Mouse (Mus musculus) stomach, embryonic 16.5 days (tissue): Measurements from ENCODE around the gene Dapp1. TPM values are rescaled to one million over a fixed set of nuclear protein-coding genes. Genes with fewer than 3 reads are reported as not detected.
A peak's percentile ranks its signal among the peaks of the same experiment; 100 is the strongest.

Experiments used
- ATAC-seq: fragments of 200-750 bp; cut with Nextera tagmentation; 2 replicates; pipeline ENCODE4 v1.8.0; 2017; ENCODE audit warnings: moderate number of reproducible peaks, moderate TSS enrichment; ENCODE audit not compliant: insufficient read depth, low FRiP score
- H3K27ac ChIP-seq: fragments of 300-500 bp; sonication (generic); 2 replicates; pipeline ENCODE4 v1.5.1; 2014; ENCODE audit warnings: low read length
- H3K27me3 ChIP-seq: fragments of 300-500 bp; sonication (generic); 2 replicates; pipeline ENCODE4 v1.6.1; 2014; ENCODE audit warnings: low read length, control low read depth, mixed read lengths; ENCODE audit not compliant: control insufficient read depth, insufficient read depth
- H3K36me3 ChIP-seq: fragments of 300-500 bp; sonication (generic); 2 replicates; pipeline ENCODE4 v1.6.1; 2014; ENCODE audit warnings: low read length; ENCODE audit not compliant: control insufficient read depth, insufficient read depth
- H3K4me1 ChIP-seq: fragments of 300-500 bp; sonication (generic); 2 replicates; pipeline ENCODE4 v1.6.1; 2014; ENCODE audit warnings: low read length, control low read depth, mixed read lengths; ENCODE audit not compliant: control insufficient read depth, insufficient read depth
- H3K4me2 ChIP-seq: fragments of 300-500 bp; sonication (generic); 2 replicates; pipeline ENCODE4 v1.6.1; 2014; ENCODE audit warnings: low read depth, low read length, mixed read lengths
- H3K4me3 ChIP-seq: fragments of 300-500 bp; sonication (generic); replicated peaks from 2 replicates; pipeline ENCODE4 v1.5.1; 2014; ENCODE audit warnings: mild to moderate bottlenecking, low read length
- H3K9ac ChIP-seq: fragments of 300-500 bp; sonication (generic); 2 replicates; pipeline ENCODE4 v1.6.1; 2014; ENCODE audit warnings: low read length
- H3K9me3 ChIP-seq: fragments of 300-500 bp; sonication (generic); replicated peaks from 2 replicates; pipeline ENCODE4 v1.6.1; 2016; ENCODE audit warnings: low read length, control low read depth; ENCODE audit not compliant: control insufficient read depth
- WGBS: fragments of 180-500 bp; shearing (Covaris S2); extraction: QIAGEN DNeasy Blood & Tissue Kit; methylation state at CpG from one replicate; pipeline ENCODE4 v1.1.7; 2014; 5-methylcytosine and 5-hydroxymethylcytosine counted together
- polyA plus RNA-seq: library from polyadenylated mRNA; unstranded; fragments of >200 nt; fragmentation: Nextera tagmentation; extraction: Ambion mirVana; gene quantifications from 2 replicates; pipeline ENCODE4 v1.2.1, GENCODE M21; 2015

The Dapp1 gene
- polyA plus RNA-seq, 1 experiment from 2014 or later: 18.0 TPM

DNA sequence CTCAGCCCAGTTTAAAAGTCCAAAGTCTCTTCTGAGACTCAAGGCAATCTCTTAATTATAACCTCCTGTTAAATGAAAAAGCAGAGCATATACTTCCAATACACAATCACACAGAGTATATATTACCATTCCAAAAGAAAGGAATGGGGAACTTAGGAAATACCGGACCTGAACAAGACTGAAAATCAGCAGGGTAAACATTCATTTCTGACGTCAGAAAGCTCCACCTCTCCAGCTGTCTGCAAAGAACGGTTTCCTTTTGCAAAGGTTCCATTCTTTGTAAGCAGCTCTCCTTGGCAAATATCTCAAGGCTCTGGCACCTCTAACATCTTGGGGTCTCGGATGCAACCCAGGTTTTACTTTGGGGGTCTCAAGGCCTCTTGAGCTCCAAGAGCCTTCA is 31.0 kb upstream of the Dapp1 start:
- WGBS: 29% methylated on average over 4 of the region's 4 CpGs
- H3K27ac ChIP-seq: no peak overlapping the region; the same call in 1 of the 2 replicates
- H3K9ac ChIP-seq: no peak overlapping the region
- no peaks in the 10 kb centered on the region for H3K9me3 ChIP-seq
- H3K36me3 ChIP-seq: no peaks in the 10 kb centered on the region
- H3K4me3 ChIP-seq: no peak overlapping the region
- no peaks in the 10 kb centered on the region for H3K27me3 ChIP-seq
- H3K4me1 ChIP-seq: peaks cover 8% of the 10 kb centered on the region; the same call in 1 of the 2 replicates
- H3K4me2 ChIP-seq: no peak overlapping the region
- ATAC-seq: no peak

DNA sequence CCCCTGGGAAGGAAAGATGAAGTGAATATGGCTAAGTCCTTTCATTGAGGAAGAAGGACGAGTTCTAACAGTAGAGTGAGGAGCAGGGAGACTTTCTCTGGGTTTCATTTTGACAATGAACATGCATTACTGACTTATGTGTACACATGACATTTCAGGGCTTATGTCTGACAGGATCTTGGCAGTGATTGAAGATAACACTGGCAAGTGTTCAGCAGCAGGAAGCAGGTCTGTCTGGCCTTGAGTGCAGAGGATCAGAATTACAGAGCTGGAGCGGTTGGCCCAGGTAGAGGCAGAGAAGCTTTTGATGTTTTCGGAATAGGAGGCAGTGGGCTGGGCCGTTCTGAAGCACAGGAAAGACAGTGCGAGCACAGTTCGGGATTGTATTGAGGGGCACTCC is 26.8 kb upstream of the Dapp1 start:
- Histone ChIP-seq H3K27ac (no peak overlapping the region), H3K4me1 (peaks cover 8% of the 10 kb centered on the region; the same call in 1 of the 2 replicates), H3K9ac (no peak overlapping the region), H3K27me3 (no peaks in the 10 kb centered on the region), H3K36me3 (no peaks in the 10 kb centered on the region), H3K4me2 (no peak overlapping the region), H3K4me3 (no peak overlapping the region), H3K9me3 (peaks cover 6% of the 10 kb centered on the region)
- no peak for ATAC-seq
- WGBS: 46% methylated on average over 6 of the region's 6 CpGs

DNA sequence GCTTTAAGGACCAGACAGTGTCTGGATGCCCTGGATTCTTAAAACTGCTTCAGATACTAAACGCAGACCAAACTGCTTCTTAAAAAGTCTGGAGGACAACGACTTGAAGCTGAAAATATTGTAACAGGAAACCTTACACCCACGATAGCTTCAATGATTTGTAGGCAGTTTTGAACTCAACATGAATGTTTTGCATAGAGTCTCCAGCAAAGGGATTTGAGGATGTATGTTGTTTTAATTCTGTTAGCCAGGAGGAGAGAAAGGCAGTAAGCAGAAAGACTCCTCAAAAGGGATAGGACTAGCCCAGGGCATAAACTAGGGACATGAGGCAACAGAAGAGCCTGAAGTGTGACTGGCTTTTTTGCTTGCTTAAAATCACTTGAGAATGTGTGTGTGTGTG is 25.6 kb upstream of the Dapp1 start:
- Histone ChIP-seq H3K36me3 (no peaks in the 10 kb centered on the region), H3K9me3 (peaks cover 6% of the 10 kb centered on the region), H3K4me1 (peaks cover 5% of the 10 kb centered on the region; the same call in 1 of the 2 replicates), H3K27ac (no peak overlapping the region), H3K27me3 (no peaks in the 10 kb centered on the region), H3K9ac (no peak overlapping the region), H3K4me3 (no peak overlapping the region), H3K4me2 (no peak overlapping the region)
- ATAC-seq: no peak
- WGBS: 46% methylated on average over 3 of the region's 3 CpGs

DNA sequence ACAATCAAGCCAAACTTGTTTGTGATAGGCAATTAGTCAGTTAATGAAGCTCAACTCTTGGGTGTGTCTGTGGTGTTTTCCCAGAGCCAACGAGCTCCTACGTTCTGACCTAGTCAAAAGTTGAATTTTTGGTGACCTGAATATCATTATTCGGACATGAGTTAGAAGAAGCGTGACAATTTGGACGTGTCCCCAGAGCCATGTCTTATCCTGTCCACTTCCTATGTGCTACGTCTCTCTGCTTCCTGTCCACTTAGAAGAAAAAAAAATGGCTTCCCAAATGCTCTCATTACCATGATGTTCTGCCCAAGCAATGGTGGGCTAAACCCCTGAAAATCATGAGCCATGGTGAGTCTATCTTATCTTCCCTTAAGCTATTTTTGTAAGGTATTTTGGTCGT is 21.9 kb upstream of the Dapp1 start:
- 81% methylated on average over 7 of the region's 7 CpGs for WGBS
- ATAC-seq: no peak

DNA sequence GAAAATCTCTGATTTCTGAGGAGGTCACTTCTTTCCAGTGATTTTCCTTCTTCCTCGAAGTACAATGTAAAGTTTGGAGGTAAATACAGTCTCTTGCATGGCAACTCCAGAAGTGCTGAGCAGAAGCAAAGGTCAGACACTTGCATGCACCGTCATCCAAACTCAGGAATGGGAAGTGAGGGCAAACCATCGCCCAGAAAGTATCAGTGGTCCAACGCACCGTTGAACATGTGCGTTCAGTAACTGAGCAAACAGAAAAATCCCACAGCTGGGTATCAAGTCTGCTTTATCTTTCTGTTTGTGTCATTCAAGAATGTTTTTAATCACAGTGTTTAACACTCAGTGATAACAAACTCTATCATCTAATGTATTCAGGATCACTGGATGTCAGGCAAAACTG is 21.2 kb upstream of the Dapp1 start:
- Histone ChIP-seq H3K36me3 (no peaks in the 10 kb centered on the region), H3K27ac (no peak overlapping the region), H3K9ac (no peak overlapping the region), H3K27me3 (no peaks in the 10 kb centered on the region), H3K4me2 (no peak overlapping the region), H3K9me3 (peaks cover 6% of the 10 kb centered on the region), H3K4me1 (peaks cover 4% of the 10 kb centered on the region; the same call in 1 of the 2 replicates), H3K4me3 (no peak overlapping the region)
- 45% methylated on average over 6 of the region's 6 CpGs for WGBS
- no peak for ATAC-seq

More for the DNA sequence above, 21.9 kb upstream of the Dapp1 start:
- Histone ChIP-seq H3K36me3 (no peaks in the 10 kb centered on the region), H3K4me2 (no peak overlapping the region), H3K27me3 (no peaks in the 10 kb centered on the region), H3K9me3 (peaks cover 6% of the 10 kb centered on the region), H3K9ac (no peak overlapping the region), H3K27ac (no peak overlapping the region), H3K4me1 (peaks cover 6% of the 10 kb centered on the region; the same call in 1 of the 2 replicates), H3K4me3 (no peak overlapping the region)

DNA sequence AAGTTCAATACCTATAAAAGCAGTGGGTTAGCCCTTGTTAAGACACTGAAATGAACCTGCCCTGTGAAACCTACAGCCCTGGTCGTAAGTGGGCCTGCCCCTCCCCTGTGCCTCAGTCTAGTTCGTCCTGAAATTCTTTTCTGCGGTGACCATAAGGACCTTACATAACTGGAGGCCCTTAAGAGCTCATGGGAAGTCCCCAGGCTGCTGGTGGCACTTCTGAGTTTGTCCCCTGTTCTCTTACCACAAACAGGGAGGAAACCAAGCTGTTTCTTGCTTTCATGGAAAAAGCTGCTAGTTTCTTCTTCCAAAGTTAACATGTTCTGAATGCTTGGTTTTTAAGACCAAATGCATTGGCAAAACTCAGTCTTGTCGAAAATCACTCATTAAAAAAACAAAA is 20.5 kb upstream of the Dapp1 start:
- 66% methylated on average over 4 of the region's 4 CpGs for WGBS
- H3K27ac ChIP-seq: no peak overlapping the region
- no peak overlapping the region for H3K4me3 ChIP-seq
- no peak for ATAC-seq
- H3K4me2 ChIP-seq: no peak overlapping the region
- no peak overlapping the region for H3K9ac ChIP-seq
- peaks cover 4% of the 10 kb centered on the region; the same call in 1 of the 2 replicates for H3K4me1 ChIP-seq
- H3K9me3 ChIP-seq: peaks cover 6% of the 10 kb centered on the region
- no peaks in the 10 kb centered on the region for H3K27me3 ChIP-seq
- no peaks in the 10 kb centered on the region for H3K36me3 ChIP-seq

DNA sequence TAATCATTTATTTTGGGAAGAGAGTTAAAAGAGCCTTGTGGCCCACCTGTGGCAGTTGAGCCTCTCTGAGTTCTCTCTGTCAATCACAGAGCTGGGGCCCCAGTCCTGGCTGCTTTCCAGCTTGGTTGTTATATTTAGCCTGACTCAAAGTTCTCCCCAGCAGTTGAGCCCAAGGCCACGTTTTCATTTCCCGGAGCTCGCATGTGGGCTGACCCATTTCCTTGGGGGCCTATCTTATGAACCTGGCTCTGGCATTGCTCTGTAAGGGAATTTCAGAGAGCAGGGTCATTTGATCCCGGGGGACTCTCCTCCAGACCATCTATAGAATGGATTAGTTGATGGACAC is 19.4 kb upstream of the Dapp1 start:
- no peak overlapping the region for H3K4me3 ChIP-seq
- ATAC-seq: peak; percentile 47; the same call in 1 of the 2 replicates
- H3K9ac ChIP-seq: no peak overlapping the region
- H3K27me3 ChIP-seq: no peaks in the 10 kb centered on the region
- peaks cover 6% of the 10 kb centered on the region for H3K9me3 ChIP-seq
- WGBS: 39% methylated on average over 4 of the region's 4 CpGs
- H3K4me1 ChIP-seq: peaks cover 4% of the 10 kb centered on the region; the same call in 1 of the 2 replicates
- H3K27ac ChIP-seq: no peak overlapping the region
- no peak overlapping the region for H3K4me2 ChIP-seq
- H3K36me3 ChIP-seq: no peaks in the 10 kb centered on the region

DNA sequence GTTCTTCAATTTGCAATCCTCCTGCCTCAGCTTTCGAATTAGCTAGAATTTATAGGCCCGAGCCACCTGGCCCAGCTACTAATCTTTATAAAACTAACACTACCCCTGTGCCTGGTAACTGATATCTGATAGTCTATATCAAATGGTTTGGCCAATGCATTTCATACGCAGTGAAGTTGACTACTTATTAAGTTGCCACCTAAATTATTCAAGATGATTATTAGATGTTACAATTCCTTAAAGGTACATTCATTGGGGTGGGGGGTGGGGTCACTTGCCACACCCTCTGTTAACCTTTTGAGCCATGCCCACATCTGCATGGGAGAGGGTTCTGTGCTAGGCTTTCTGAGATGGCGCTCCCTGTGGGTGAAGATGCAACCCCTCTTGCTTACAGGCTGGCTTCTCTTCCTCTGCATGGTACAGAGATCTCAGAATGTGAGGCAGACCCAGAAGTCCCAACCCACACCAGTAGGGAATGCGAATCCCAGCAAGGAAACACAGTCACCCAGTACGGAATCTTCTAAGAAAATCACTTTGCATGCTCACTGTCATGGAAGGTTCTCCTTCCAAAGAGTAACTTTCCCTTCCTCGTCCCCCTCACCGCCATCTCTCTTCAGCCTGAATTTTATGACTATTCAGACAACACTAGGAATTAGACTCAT is 18.8 kb upstream of the Dapp1 start:
- H3K27ac ChIP-seq: no peak overlapping the region
- no peak overlapping the region for H3K9ac ChIP-seq
- H3K9me3 ChIP-seq: peaks cover 5% of the 10 kb centered on the region
- H3K4me2 ChIP-seq: no peak overlapping the region
- H3K4me1 ChIP-seq: peaks cover 4% of the 10 kb centered on the region; the same call in 1 of the 2 replicates
- no peak for ATAC-seq
- 89% methylated on average over 8 of the region's 8 CpGs for WGBS
- H3K27me3 ChIP-seq: no peaks in the 10 kb centered on the region
- H3K36me3 ChIP-seq: no peaks in the 10 kb centered on the region
- H3K4me3 ChIP-seq: no peak overlapping the region

DNA sequence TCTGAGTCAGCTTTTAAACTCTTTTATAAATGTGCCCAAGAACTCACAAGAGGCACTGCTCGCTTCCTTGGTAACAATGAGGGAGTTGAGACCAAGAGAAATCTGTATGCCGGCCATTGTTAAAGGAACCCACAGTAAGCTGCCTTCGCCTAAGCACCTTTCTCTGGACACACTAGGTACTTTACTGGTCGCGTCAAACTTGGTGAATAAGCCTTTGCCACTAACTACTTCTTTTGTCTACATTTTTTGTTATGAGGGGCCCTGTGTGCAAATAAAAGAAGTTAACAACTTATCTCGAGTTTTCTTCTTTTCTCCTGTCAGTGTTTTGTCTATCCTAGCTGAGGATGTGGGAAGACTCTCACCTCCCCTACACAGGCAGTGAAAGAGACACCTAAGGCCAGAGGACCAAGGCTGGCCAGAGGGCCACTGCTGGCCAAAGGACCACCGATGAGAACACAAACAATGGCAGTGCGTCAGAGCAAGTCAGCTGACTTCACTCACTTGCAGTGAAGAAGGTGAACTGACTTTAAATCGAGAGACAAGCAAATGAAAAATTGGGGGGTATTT is 18.0 kb upstream of the Dapp1 start:
- Histone ChIP-seq H3K9me3 (no peaks in the 10 kb centered on the region), H3K36me3 (no peaks in the 10 kb centered on the region), H3K27ac (peak overlapping the region; percentile 12; the same call in 1 of the 2 replicates), H3K4me3 (no peak overlapping the region), H3K4me1 (peaks cover 4% of the 10 kb centered on the region; the same call in 1 of the 2 replicates), H3K27me3 (no peaks in the 10 kb centered on the region), H3K9ac (no peak overlapping the region), H3K4me2 (no peak overlapping the region)
- no peak for ATAC-seq
- 74% methylated on average over 9 of the region's 9 CpGs for WGBS
